Mouse (Mus musculus) gastrocnemius, postnatal 14 days (tissue): Measurements from ENCODE around the gene Cxcl14. TPM values are rescaled to one million over a fixed set of nuclear protein-coding genes. Genes with fewer than 3 reads are reported as not detected.
A peak's percentile ranks its signal among the peaks of the same experiment; 100 is the strongest.

Source experiments
- DNase-seq: peaks from one replicate; pipeline ENCODE4 v3.0.0; 2021; ENCODE audit warnings: mixed read lengths
- intact Hi-C: fragments of 180-260 bp; cut with DNase I; formaldehyde crosslinking; loops from one replicate; pipeline ENCODE4 v1.15.1; 2025; ENCODE audit warnings: low total_unique reads
- total RNA-seq, 2 experiments: library from RNA; stranded (reverse); gene quantifications; 2 replicates each; pipeline ENCODE4 v1.2.3; 2021

Gene Cxcl14
- total RNA-seq, 2 experiments from 2014 or later, result 23.3 to 28.6 TPM

DNA sequence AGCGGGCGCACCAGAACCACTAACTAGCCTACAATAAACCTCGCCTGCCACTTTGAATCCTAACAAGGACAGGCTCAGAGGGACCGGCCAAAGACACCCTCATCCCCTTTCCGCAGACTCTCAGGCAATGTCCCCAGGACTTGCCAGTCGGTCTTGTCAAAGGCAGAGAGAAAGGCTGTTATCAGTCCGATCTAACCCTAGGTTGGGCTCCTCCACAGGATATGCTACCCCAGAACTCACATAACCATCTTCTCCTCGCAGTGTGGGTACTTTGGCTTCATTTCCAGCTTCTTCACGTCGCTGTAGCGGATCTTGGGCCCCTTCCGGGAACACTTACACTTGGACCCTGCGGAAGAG, 787 bp downstream of the Cxcl14 start:
- intact Hi-C loops, result no loop called here
- no peak for DNase-seq

- DNase-seq, result no peak
- intact Hi-C loops, result no loop called here
Measured at GRCm38 (mm10) chr13:56294908-56295307, 1.4 kb downstream of the Cxcl14 start.

DNA sequence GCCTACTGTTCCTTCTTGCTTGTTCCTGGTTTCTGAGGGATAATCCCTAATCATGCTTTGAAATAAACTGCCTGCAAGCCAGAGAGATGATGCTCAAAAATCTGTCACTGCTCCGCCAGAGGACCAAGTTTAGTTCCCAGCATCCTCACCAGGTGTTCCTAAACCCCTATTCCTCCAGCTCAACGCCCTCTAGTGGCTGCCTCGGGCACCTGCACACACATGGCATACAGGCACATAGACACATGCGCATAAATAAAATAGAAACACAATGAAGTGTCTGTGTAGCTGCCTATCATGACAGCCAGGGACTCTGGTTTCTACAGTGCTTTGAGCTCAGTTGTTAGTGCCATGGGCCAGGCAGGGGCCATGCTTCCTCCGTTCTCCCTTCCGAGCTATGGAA, 6.4 kb downstream of the Cxcl14 start:
- intact Hi-C loops, result no loop called here

DNA sequence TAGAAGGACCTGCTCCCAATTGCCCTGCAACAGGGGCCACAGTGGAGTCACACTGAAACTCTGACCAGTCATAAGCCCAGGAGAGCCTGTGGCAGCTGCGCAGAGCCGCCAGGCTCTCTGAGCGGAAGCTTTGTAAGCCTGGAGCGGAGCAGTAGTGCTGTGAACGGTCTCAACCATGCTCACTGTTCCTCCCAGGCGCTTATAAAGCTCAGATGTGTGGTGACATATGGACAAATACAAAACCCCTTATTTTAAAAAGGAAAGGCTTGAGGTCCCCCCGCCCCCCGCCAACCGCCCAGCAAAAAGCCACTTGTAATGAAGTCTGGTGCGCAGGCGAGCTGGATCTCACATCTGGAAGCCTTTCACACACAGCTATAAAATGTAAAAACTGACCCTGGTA, 7.1 kb downstream of the Cxcl14 start:
- no peak for DNase-seq

More for the DNA sequence above, 6.4 kb downstream of the Cxcl14 start:
- DNase-seq, result no peak

GRCm38 (mm10) chr13:56288601-56289000, 7.8 kb downstream of the Cxcl14 start:
- DNase-seq, result no peak
- intact Hi-C loops, result no loop called here

More for the DNA sequence above, 7.1 kb downstream of the Cxcl14 start:
- intact Hi-C loops, result no loop called here

DNA sequence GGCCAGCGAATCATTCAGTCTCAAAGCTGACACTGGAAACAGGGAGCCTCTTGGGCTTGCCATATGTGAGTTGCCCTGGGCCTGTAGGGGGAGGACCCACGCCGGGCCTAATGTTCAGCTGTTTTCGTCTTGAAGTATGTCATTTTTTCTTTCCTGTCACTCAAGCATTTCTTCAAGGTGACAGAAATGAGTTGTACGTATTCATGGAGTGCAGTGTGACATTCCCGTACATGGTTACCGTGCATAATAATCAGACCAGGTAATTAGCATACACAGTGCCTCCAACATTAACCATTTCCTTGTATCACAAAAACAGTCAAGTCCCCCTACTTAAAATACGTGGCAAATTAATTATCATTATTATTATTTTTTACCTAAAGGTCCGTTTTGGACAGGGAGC, 9.3 kb downstream of the Cxcl14 start:
- no peak for DNase-seq
- intact Hi-C loops, result no loop called here

DNA sequence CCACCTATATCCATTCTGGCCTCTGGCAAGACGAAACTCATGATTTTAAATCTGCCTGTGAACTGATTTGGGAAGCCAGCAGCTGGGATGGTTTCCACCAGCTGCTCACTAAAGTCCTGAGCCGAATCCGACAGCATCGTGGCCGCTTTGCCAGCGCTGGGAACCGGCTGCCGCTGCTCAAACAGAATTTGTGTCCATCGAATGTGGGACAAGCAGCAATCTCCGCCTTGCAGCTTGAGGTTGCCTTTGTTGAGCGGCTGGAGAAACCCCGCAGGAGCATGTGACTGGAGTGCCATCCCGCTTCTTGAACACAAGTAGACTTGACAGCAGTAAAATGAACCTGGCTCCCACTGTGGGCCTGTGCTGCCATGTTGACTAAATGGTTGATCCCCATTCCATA, 13.0 kb downstream of the Cxcl14 start:
- intact Hi-C loops, result loop anchor here (2.0 kb wide), 2 partner anchors 133 to 145 kb away; no protein-coding TSS in a partner anchor
- DNase-seq, result no peak

- intact Hi-C loops, result no loop called here
Measured at GRCm38 (mm10) chr13:56280356-56280755, 16.0 kb downstream of the Cxcl14 start.

DNA sequence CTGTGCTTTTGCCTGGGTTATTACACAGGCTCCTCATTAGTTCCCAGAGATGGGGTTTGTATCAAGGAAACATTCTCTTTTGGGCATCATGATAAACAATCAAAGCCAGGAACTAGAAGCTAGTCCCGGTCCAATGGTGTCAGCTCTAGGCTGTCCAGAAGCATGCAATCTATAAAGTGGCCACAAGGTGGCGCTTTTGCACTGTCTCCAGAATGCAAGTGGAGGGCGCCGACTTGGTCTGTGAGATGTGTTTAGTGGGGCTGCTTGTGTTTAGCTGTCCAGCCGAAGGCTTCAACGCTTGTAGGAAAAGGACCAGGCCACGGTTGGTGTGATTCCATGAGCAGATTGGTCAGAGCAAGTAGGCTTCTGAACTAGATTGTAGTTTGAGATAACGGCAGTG, 16.9 kb downstream of the Cxcl14 start:
- intact Hi-C loops, result loop anchor here (2.0 kb wide), 1 partner anchor 143 kb away; no protein-coding TSS in a partner anchor
- DNase-seq, result peak; percentile 77

More at GRCm38 (mm10) chr13:56280356-56280755, 16.0 kb downstream of the Cxcl14 start:
- DNase-seq, result no peak

- DNase-seq, result no peak
- intact Hi-C loops, result no loop called here
Measured at GRCm38 (mm10) chr13:56275171-56275570, 21.2 kb downstream of the Cxcl14 start.

DNA sequence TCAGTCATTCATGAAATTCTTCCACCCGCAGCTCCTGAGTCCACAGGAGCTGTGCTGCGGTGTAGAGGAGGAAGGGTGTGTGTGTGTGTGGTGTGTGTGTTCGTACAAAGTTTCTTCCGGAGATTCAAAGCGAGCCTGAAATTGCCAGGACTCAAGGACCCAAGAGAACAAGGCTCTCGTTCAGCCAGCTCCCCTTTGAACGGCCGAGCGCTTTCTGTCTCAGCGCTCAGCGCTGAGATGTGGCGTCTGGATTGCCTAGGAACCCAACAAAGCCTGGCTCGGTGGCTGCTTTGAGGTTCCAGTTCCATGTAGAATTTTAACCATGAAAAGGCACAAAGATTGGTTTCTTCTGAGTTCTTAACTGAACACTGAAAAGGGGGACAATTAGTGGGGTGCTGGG, 26.2 kb downstream of the Cxcl14 start:
- no peak for DNase-seq
- intact Hi-C loops, result no loop called here

DNA sequence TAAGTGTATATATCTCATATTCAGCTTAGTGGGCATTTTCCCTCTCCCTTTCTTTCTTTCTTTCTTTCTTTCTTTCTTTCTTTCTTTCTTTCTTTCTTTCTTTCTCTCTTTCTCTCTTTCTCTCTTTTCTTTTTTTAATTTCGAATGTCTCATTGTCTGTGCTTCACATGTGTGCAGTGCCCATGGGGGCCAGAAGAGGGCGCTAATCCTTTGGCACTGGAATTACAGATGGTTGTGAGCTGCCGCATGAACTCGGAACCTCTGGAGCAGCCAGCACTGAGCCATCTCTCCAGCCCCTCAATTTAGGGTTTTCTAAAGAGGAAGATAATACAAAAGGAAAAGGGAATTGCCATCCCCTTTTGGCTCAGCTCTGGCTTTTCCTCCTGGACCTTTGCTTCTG, 29.0 kb downstream of the Cxcl14 start:
- DNase-seq, result no peak
- intact Hi-C loops, result loop anchor here (2.0 kb wide), 1 partner anchor 69 kb away; no protein-coding TSS in a partner anchor

DNA sequence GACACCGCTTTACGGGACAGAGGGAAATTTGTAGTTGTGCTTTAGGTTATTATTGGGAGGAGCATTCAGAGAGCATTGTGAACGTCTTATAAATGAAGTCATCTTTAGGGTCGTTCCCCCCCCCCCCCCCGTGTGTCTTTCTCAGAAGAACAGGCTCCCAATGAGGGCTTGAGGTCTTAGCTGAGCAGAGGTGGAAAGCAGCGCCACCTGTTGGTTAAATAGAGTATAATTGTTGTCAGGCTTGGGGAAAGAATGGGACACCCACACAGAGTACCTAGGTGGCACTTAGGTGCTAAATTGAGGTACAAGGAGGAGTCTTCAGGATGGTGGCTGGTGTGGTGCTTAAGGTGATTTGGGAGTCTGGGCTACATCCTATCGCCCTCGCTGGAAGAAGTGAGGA, 29.9 kb downstream of the Cxcl14 start:
- DNase-seq, result no peak
- intact Hi-C loops, result loop anchor here (2.0 kb wide), 1 partner anchor 68 kb away; no protein-coding TSS in a partner anchor

DNA sequence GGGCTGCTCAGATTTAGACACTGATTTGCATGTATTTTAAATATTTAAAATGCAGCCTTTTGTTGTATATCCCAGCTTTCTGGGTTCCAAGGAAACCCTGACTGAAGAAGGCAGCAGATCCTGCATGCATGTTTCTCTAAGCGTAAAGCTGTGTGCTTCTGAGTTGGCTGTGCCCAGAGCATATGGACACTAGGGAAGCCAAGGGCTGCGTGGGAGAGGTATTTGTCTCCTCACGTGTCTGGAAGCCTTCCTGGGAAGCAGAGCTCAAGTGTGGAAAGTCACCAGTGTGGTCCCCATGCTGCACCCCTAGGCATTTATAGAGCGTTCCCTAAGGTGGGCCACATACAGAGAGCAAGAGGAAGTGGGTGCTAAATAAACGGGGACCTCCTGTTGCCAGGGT, 30.7 kb downstream of the Cxcl14 start:
- no peak for DNase-seq
- intact Hi-C loops, result loop anchor here (2.0 kb wide), 1 partner anchor 67 kb away; no protein-coding TSS in a partner anchor

DNA sequence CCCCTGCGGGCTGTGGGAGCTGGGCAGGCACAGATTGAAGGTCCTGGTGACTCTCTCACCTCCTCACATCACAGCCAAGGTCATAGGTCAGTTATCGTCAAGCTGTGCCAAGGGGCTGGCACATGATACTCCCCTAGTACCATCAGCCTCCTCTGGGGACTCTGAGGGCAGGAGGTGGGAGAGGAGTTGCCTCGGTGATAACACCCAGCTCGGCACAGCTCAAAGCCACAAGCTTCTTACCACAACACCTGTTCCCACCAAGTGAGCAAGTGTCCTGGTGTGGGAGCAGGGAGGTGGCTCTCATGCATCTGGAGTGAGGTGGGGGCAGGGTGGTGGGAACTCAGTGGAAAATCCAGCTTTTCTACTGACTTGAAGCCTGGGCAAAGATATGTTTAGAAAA, 34.1 kb downstream of the Cxcl14 start:
- DNase-seq, result no peak
- intact Hi-C loops, result no loop called here

- DNase-seq, result no peak
- intact Hi-C loops, result no loop called here
Measured at GRCm38 (mm10) chr13:56260344-56260780, 36.0 kb downstream of the Cxcl14 start.

- intact Hi-C loops, result no loop called here
Measured at GRCm38 (mm10) chr13:56259926-56260250, 36.5 kb downstream of the Cxcl14 start.

DNA sequence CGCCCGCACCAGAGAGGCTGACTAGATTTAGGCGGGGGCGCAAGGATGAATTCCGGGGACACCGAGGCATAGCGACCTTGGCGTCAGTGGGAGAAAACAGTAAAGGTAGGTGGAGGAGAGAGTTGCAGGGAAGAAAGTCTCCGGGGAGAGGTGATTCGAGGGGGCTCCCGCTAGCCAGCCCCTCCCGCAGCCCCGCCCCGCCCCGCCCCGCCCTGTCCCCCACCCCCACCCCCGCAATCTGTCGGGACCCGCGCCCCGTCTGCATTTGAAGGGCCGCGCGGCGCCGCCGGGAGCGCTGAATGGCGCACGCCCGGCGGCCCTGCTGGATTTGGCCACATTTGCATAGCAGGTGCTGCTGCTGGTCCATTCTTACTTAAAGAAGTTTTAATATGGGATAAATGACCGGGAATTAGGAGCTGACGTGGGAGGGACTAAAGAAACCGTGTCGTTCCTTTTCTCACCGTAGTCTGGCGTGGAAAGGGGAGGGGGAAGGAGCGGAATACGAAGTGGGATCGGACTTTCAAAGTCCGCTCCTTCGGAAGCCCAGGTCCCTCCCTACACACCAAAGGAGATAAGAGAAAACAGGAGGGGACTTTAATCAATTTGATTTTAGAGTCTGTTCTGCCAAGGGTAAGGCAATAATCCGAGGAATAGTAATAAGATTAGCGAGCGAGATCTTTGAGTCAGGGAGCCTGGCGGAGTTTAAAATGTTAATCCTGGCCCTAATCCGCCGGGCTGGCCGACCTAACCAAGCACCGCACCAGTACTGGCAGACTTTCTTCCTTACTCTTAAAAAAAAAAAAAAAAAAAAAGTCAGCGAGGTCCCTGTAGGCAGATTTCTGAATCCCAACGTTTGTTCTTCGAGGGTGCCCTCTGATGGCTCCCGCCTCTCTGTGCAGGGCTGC, 37.1 kb downstream of the Cxcl14 start:
- DNase-seq, result no peak
- intact Hi-C loops, result no loop called here

More at GRCm38 (mm10) chr13:56259926-56260250, 36.5 kb downstream of the Cxcl14 start:
- DNase-seq, result no peak

DNA sequence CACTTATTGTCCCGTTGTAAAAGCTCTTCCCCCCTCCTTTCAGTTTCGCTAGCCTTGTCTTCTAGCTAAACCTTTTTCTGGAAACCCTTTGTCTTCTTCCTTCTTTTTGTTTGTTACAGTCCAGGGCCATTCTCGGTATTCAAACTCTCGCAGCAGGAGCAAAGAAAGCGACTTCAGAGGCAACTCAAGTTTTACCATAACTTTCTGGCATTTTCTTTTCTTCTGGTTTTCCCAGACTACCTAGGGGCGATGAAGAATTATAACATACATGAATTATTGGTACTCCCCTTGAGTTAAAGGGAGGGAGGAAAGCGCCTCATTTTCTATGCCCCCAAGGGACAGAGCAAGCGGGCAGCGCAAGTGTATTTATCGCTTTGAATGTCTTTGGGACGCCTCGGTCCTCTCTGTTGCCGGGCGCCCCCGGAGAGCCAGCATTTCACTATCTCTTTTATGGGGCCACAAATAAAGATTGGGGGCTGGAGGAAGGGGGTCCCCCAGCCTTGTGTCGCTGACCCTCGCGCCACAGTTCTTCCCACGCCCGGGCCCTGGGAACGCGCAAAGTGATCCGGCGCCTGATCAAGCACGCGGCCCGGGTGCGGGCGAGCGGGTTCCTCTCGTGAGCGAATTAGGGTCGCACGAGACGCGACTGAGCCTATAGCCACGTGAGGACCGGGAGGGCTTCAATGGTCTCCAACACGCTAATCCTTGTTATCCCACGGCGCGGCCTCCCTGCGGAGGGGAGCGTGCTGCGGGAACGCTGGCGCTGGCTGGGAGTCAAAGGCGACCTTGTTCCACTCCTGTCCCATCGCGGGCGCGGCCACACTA, 37.9 kb downstream of the Cxcl14 start:
- DNase-seq, result no peak
- intact Hi-C loops, result no loop called here

- intact Hi-C loops, result no loop called here
- DNase-seq, result no peak
Measured at GRCm38 (mm10) chr13:56257469-56258153, 38.7 kb downstream of the Cxcl14 start.
